Mouse (Mus musculus) liver, adult 10 weeks (tissue): ENCODE results near the gene Mrpl18. TPM values are rescaled to one million over a fixed set of nuclear protein-coding genes. Genes with fewer than 3 reads are reported as not detected.

ENCODE experiments used
- polyA plus RNA-seq: library from polyadenylated mRNA; stranded (reverse); fragments of 350-450 nt; fragmentation: Illumina TruSeq; extraction: RNeasy Lipid Tissue Mini Kit (QIAGEN cat#74804); gene quantifications from one replicate; pipeline ENCODE4 v1.2.3, GENCODE M21; 2014; ENCODE audit warnings: low read depth, low replicate concordance

Mrpl18 gene
- 88.3 TPM for polyA plus RNA-seq

DNA sequence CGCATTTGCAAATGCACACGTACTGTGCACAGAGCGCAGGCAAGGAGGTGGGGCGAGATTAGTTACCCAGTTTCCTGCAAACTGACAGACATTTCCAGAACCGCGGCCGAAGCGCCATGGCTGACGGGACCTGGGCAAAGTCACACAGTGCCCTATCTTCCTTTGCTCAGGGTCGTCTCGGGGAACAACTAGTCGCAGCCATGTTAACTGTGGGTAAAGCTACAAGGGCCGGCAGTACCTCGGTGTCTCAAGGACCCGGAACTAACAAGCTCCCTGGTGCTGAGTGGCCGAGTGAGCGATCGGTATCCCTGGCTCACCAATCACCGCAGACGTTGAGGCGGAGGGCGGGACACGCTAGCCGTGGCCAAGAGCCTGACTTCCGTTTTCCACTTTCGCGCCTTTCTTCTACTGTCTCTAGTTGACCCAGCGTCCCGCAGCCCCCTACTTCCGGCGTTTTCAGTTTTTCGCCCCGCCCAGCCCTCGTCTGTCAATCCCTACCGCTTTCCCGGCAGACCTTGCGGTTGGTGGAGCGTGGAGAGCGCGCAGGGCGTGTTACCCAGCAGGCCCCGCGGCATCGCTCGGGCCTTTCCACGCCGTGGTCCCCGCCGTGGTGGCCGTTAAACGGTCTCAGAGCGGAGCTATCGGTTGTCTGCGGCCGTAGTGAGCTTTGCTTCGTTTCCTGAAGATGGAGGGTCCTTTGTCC, at the start of gene Mrpl18:
Gene Mrpl18, minus strand, starts transcription at position 465 of the 703 bp plus-strand sequence.

DNA sequence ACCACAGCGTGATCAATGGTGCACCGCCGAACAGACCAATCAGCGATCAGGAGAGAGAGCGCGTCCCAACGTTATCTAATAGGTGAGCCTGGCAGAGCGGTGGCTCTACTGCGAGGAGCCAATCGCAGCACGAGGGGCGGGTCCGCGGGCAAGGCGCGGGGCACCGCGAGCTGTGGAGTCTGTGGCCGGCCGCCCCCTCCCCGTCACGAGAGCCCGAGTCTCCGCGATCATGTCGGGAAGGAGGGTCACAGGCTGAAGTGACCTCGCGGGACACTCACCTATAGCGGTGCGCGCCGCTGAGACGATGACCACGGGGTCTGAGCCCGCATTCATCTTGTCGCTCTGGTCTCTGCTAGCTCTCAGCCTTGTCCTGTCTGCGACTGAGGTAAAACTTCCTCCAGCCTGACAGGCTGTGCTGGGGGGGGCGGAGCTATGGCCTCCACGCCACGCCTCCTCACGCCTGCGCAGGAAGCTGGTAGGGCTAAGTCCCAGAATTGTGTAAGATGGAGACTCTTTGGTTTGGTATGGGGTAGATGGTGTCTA, 44.3 kb upstream of the Mrpl18 start, which contains the start of gene Acat2:
Gene Acat2, minus strand, starts transcription at position 417 of the 543 bp plus-strand sequence.

DNA sequence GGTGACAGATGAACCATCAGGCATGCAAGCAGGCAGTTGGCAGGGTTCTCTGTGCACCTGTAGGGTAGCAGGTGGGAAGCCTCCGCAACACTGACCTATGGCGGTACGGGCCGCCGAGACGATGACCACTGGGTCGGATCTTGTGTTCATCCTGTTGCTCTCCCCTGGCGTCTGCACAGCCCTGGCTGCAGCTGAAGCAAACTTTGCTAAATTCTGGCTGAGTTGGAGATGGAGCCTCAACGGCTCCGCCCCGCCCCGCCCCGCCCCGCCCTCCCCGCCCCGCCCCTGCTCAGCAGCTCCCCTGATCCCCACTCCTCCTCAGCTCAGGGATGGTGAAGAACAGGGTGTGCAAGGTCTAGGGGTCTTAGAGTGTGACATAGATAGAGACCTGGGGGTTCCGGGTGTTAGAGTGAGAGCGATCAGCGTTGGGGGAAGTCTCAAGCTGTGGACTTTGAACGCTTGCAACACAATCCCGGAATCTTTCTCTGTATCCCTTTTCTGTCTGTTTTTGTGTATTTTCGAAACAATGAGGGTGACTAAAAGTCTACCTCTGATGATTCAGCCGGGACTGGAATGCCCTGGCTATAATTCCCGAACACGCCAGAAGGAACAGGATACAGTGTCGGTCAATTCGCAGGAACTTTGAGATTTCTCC, 24.1 kb upstream of the Mrpl18 start, which contains the start of gene Acat3:
Gene Acat3, minus strand, starts transcription at position 450 of the 655 bp plus-strand sequence.

DNA sequence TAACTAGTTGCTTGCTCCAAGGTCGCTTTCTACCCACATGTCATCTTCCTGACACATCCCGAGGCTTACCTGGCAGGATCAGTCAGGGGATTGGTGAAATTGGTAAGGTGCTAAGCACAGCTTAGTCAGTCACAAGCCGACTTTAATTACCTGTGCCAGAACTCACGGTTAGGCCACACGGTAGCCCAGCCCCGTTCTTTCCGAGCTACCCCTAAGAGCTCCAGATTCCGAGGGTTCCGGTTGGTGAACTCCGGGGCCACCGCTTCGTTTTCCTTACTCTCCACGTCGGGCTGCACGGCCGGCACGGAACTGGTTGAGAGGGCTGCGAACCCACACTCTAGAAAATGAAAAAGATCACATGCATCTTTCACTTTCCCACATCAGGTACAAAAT, 661 bp downstream of the Mrpl18 start, which contains the start of gene Tcp1:
Gene Tcp1, plus strand, starts transcription at position 214 of the 393 bp plus-strand sequence.

DNA sequence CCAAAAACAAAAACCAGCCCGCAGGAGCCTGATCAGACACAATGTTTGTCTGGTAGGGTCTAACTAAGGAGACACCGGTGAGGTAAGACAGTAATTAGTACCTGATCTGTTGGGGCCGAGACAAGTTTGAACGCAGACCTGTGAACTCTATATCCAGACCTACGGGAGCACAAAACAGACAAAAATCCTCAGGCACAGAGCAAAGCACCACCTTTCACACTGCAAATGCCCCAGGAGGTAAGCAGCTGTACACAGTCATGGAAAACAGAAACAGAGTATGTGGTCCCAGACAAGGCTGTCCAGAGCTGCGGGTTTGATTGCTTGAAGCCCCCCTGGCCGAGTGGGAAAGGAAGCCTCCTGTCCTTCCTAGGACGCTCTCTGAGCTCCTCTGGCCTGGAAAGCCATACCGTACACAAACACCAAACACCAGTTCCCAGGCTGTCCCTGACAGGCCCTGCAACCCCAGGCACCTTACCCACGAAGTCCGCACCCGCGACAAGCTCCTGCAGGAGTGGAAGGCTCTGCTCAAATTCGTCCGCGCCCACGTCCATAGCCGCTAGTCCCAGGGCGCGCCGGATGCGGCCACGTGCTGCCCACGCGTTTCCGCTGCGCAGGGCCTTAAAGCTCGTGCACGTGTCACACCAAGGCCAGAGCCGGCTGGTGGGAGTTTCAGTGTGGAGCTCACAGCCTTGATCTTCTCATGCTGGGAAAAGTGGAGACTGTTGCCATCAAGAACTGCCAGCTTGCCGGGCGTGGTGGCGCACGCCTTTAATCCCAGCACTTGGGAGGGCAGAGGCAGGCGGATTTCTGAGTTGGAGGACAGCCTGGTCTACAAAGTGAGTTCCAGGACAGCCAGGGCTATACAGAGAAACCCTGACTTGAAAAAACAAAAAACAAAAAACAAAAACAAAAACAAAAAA, 6.5 kb downstream of the Mrpl18 start, which contains the start of gene Pnldc1:
Gene Pnldc1, minus strand, starts transcription at position 870 of the 920 bp plus-strand sequence.

DNA sequence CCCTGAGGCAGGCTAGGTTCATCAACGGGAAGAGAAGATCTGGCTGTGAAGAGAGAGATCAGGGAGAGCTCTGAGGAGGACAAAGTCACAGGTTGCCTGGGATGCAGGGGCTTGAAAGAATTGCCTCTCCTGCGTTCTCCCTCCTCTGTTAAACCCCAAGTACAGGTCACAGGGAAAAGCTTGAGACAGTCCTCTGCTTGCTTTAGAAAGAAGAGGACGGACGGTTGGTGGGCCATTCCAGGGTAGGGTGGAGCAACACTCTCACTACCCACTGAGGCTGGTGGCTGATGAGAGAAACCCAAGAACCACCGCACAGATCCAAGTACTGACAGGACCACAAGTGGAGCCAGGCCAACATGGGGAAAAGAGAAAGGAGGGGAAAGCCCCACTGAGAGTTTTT, 40.4 kb downstream of the Mrpl18 start, which contains the start of gene Mrgprh:
Gene Mrgprh, plus strand, starts transcription at position 301 of the 400 bp plus-strand sequence.

DNA sequence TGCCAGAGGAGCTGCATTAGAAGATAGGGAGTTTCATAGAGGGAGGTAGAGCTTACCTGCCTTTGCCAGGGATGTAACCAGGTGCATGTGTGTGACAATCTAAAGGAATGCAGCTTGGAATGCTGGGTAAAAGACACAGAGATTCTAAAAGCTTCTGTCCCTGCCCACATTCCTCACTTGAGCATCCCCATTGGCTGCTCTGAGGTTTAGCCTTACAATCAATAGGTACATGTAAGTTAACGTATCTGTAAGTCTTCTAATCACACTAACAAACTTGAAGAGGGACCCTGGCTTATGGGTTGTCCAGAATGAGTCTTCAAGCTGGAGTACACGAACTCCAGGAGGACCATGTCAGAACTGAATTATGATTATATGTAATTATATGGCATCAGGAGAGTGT, 48.1 kb downstream of the Mrpl18 start, which contains the start of gene Mas1:
Gene Mas1, minus strand, starts transcription at position 101 of the 400 bp plus-strand sequence.

Other genes starting within 250 kb of the Mrpl18 start
- 160 TPM for gene Slc22a1, start 240.5 kb downstream of the Mrpl18 start, polyA plus RNA-seq
- 3.4 TPM for gene Igf2r, start 146.7 kb downstream of the Mrpl18 start, polyA plus RNA-seq
- gene Mas1, start 48.2 kb downstream of the Mrpl18 start, polyA plus RNA-seq, result not detected
- gene Mrgprh, start 40.3 kb downstream of the Mrpl18 start, polyA plus RNA-seq, result not detected
- gene Pnldc1, start 6.1 kb downstream of the Mrpl18 start, polyA plus RNA-seq, result not detected
- 209 TPM for gene Tcp1, start 644 bp downstream of the Mrpl18 start, polyA plus RNA-seq
- 353 TPM for gene Acat3, start 24.3 kb upstream of the Mrpl18 start, polyA plus RNA-seq
- 81.3 TPM for gene Acat2, start 44.4 kb upstream of the Mrpl18 start, polyA plus RNA-seq
- 55.4 TPM for gene Wtap, start 77.8 kb upstream of the Mrpl18 start, polyA plus RNA-seq
- gene Sod2, start 90.5 kb upstream of the Mrpl18 start, polyA plus RNA-seq, result 170 TPM
- not detected for gene Gpr31b, start 136.0 kb upstream of the Mrpl18 start, polyA plus RNA-seq
- 0.26 TPM for gene Tcp10b, start 144.8 kb upstream of the Mrpl18 start, polyA plus RNA-seq
- gene Unc93a, start 215.5 kb upstream of the Mrpl18 start, polyA plus RNA-seq, result not detected